Mouse (Mus musculus) megakaryocyte, embryonic 14.5 days (primary cell): ENCODE measurements around the gene Acer2.

Experiments
- FLI1 ChIP-seq: IDR thresholded peaks from 2 replicates; pipeline ENCODE4 v1.6.1; 2012; ENCODE audit warnings: low read length, inconsistent platforms, mixed read lengths
- GATA1 ChIP-seq: IDR thresholded peaks from 3 replicates; pipeline ENCODE4 v1.6.1; 2012; ENCODE audit warnings: mixed read lengths, low read length, inconsistent platforms, borderline replicate concordance

- TF ChIP-seq GATA1: no peak
- TF ChIP-seq FLI1: no peak
Observed at GRCm38 (mm10) chr4:86851331-86851730, 22.9 kb upstream of the Acer2 start.
